Mouse (Mus musculus) MEL (cell line): ENCODE data around the gene Grm7. TPM values are rescaled to one million over a fixed set of nuclear protein-coding genes. Genes with fewer than 3 reads are reported as not detected.

ENCODE experiments used
- DNase-seq: peaks from one replicate; pipeline ENCODE4 v3.0.0; 2011; ENCODE audit warnings: low read depth, low spot score
- H3K27ac ChIP-seq: 2 replicates; pipeline ENCODE4 v1.5.1; 2012; ENCODE audit warnings: low read depth, mild to moderate bottlenecking, control low read depth, low read length, moderate library complexity; ENCODE audit not compliant: control insufficient read depth
- H3K27me3 ChIP-seq, 2 experiments: fragments of 150-350 bp in 1 of 2; sonication (generic) in 1 of 2; 2 replicates each; pipeline ENCODE4 v1.6.1; 2012; ENCODE audit warnings: low read length in 2 of 2, mild to moderate bottlenecking in 2 of 2, improper control_type of control experiment in 1 of 2, moderate library complexity in 1 of 2; ENCODE audit not compliant: insufficient read depth in 2 of 2, control insufficient read depth in 1 of 2
- H3K36me3 ChIP-seq, 2 experiments: 2 replicates each; pipeline ENCODE4 v1.6.1; 2012 to 2014; ENCODE audit warnings: low read length in 2 of 2, improper control_type of control experiment in 1 of 2, inconsistent platforms in 1 of 2, mild to moderate bottlenecking in 1 of 2; ENCODE audit not compliant: insufficient read depth in 2 of 2, control insufficient read depth in 1 of 2
- H3K4me1 ChIP-seq, 2 experiments: fragments of 150-350 bp in 1 of 2; sonication (generic) in 1 of 2; 2 replicates each; pipeline ENCODE4 v1.6.1; 2012; ENCODE audit warnings: low read length in 2 of 2, improper control_type of control experiment in 1 of 2, mild to moderate bottlenecking in 1 of 2; ENCODE audit not compliant: insufficient read depth in 2 of 2, control insufficient read depth in 1 of 2
- H3K4me3 ChIP-seq, 2 experiments: fragments of 150-350 bp in 1 of 2; sonication (generic) in 1 of 2; 2 replicates each; pipeline ENCODE4 v1.5.1; 2012; ENCODE audit warnings: low read depth in 2 of 2, low read length in 2 of 2, mild to moderate bottlenecking in 2 of 2, moderate library complexity in 2 of 2, control low read depth in 1 of 2, improper control_type of control experiment in 1 of 2; ENCODE audit not compliant: control insufficient read depth in 1 of 2, insufficient read depth in 1 of 2
- H3K79me2 ChIP-seq: 2 replicates; pipeline ENCODE4 v1.6.1; 2012; ENCODE audit warnings: mild to moderate bottlenecking, low read length, moderate library complexity; ENCODE audit not compliant: control insufficient read depth, poor library complexity, insufficient read depth
- H3K9ac ChIP-seq: 2 replicates; pipeline ENCODE4 v1.6.1; 2012; ENCODE audit warnings: low read depth, mild to moderate bottlenecking, control low read depth, low read length, moderate library complexity; ENCODE audit not compliant: control insufficient read depth, poor library complexity, severe bottlenecking
- H3K9me3 ChIP-seq: fragments of 150-350 bp; sonication (generic); replicated peaks from 2 replicates; pipeline ENCODE4 v1.6.1; 2012; ENCODE audit warnings: mild to moderate bottlenecking, low read length, improper control_type of control experiment, moderate library complexity; ENCODE audit not compliant: insufficient read depth
- CHD1 ChIP-seq: IDR thresholded peaks from 2 replicates; pipeline ENCODE4 v1.6.1; 2012; ENCODE audit warnings: low read depth, mild to moderate bottlenecking, inconsistent platforms, low read length, improper control_type of control experiment
- CHD2 ChIP-seq: IDR thresholded peaks from 2 replicates; pipeline ENCODE4 v1.6.1; 2011; ENCODE audit warnings: low read length, improper control_type of control experiment
- ETS1 ChIP-seq: IDR thresholded peaks from 2 replicates; pipeline ENCODE4 v1.6.1; 2012; ENCODE audit warnings: low read depth, mild to moderate bottlenecking, inconsistent platforms, low read length, improper control_type of control experiment, moderate library complexity
- HCFC1 ChIP-seq: IDR thresholded peaks from 2 replicates; pipeline ENCODE4 v1.6.1; 2012; ENCODE audit warnings: low read depth, mild to moderate bottlenecking, inconsistent platforms, low read length, improper control_type of control experiment, moderate library complexity
- JUND ChIP-seq: IDR thresholded peaks from 2 replicates; pipeline ENCODE4 v1.6.1; 2011; ENCODE audit warnings: low read depth, mild to moderate bottlenecking, improper control_type of control experiment, low read length
- KAT2A ChIP-seq: conservative IDR thresholded peaks from 2 replicates; pipeline ENCODE4 v1.6.1; 2012; ENCODE audit warnings: low read depth, low read length, improper control_type of control experiment, inconsistent platforms
- MAFK ChIP-seq: IDR thresholded peaks from 2 replicates; pipeline ENCODE4 v1.6.1; 2011; ENCODE audit warnings: low read depth, mild to moderate bottlenecking, low read length, improper control_type of control experiment, borderline replicate concordance
- MAX ChIP-seq: IDR thresholded peaks from 2 replicates; pipeline ENCODE4 v1.6.1; 2011; ENCODE audit warnings: low read length, improper control_type of control experiment
- MAZ ChIP-seq: IDR thresholded peaks from 2 replicates; pipeline ENCODE4 v1.6.1; 2012; ENCODE audit warnings: low read depth, mild to moderate bottlenecking, inconsistent platforms, low read length, improper control_type of control experiment
- MYB ChIP-seq: IDR thresholded peaks from 2 replicates; pipeline ENCODE4 v1.6.1; 2011; ENCODE audit warnings: mild to moderate bottlenecking, low read depth, low read length, improper control_type of control experiment
- NELFE ChIP-seq: IDR thresholded peaks from 2 replicates; pipeline ENCODE4 v1.6.1; 2011; ENCODE audit warnings: low read depth, low read length, improper control_type of control experiment
- NRF1 ChIP-seq: IDR thresholded peaks from 2 replicates; pipeline ENCODE4 v1.6.1; 2014; ENCODE audit warnings: low read depth, mild to moderate bottlenecking, inconsistent platforms, low read length, improper control_type of control experiment, moderate library complexity; ENCODE audit not compliant: poor library complexity, insufficient read depth, severe bottlenecking
- POLR2A ChIP-seq, 2 experiments: IDR thresholded peaks; 2 replicates each; pipeline ENCODE4 v1.6.1; 2011 to 2012; ENCODE audit warnings: low read length in 2 of 2, mild to moderate bottlenecking in 2 of 2, control low read depth in 1 of 2, improper control_type of control experiment in 1 of 2, low read depth in 1 of 2, moderate library complexity in 1 of 2; ENCODE audit not compliant: control insufficient read depth in 1 of 2, insufficient read depth in 1 of 2, poor library complexity in 1 of 2
- POLR2AphosphoS5 ChIP-seq: IDR thresholded peaks from 2 replicates; pipeline ENCODE4 v1.6.1; 2012; ENCODE audit warnings: low read depth, borderline replicate concordance, mild to moderate bottlenecking, inconsistent platforms, low read length, moderate library complexity, mixed read lengths
- RAD21 ChIP-seq: IDR thresholded peaks from 2 replicates; pipeline ENCODE4 v1.6.1; 2011; ENCODE audit warnings: mild to moderate bottlenecking, low read depth, low read length, improper control_type of control experiment
- SIN3A ChIP-seq: IDR thresholded peaks from 2 replicates; pipeline ENCODE4 v1.6.1; 2012; ENCODE audit warnings: low read length, improper control_type of control experiment, inconsistent platforms
- SMC3 ChIP-seq: IDR thresholded peaks from 2 replicates; pipeline ENCODE4 v1.6.1; 2011; ENCODE audit warnings: low read depth, low read length, improper control_type of control experiment
- USF1 ChIP-seq: IDR thresholded peaks from 2 replicates; pipeline ENCODE4 v1.6.1; 2014; ENCODE audit warnings: low read depth, mild to moderate bottlenecking, inconsistent platforms, low read length, improper control_type of control experiment, moderate library complexity
- USF2 ChIP-seq, 2 experiments: IDR thresholded peaks; 2 replicates each; pipeline ENCODE4 v1.6.1; 2011 to 2012; ENCODE audit warnings: improper control_type of control experiment in 2 of 2, low read length in 2 of 2, borderline replicate concordance in 1 of 2, inconsistent platforms in 1 of 2, low read depth in 1 of 2, mild to moderate bottlenecking in 1 of 2; ENCODE audit not compliant: insufficient read depth in 1 of 2
- ZMIZ1 ChIP-seq: IDR thresholded peaks from 2 replicates; pipeline ENCODE4 v1.6.1; 2012; ENCODE audit warnings: low read depth, mild to moderate bottlenecking, inconsistent platforms, low read length, improper control_type of control experiment, moderate library complexity
- polyA plus RNA-seq, 2 experiments: library from polyadenylated mRNA; stranded (reverse) in 1 of 2; unstranded in 1 of 2; fragments of >175 nt in 1 of 2; fragments of >200 nt in 1 of 2; gene quantifications; 2 replicates each; pipeline versions ENCODE4 v1.2.1 to v1.2.4; 2012; ENCODE audit warnings: low replicate concordance in 2 of 2, low read depth in 1 of 2; ENCODE audit not compliant: insufficient read length in 2 of 2, insufficient read depth in 1 of 2, missing spikeins in 1 of 2
- total RNA-seq: library from RNA; depleted of rRNA; stranded (reverse); fragments of 300-350 nt; gene quantifications from 2 replicates; pipeline ENCODE4 v1.2.3, GENCODE M21; 2012

Gene Grm7
- total and polyA plus RNA-seq, 3 experiments: not detected

DNA sequence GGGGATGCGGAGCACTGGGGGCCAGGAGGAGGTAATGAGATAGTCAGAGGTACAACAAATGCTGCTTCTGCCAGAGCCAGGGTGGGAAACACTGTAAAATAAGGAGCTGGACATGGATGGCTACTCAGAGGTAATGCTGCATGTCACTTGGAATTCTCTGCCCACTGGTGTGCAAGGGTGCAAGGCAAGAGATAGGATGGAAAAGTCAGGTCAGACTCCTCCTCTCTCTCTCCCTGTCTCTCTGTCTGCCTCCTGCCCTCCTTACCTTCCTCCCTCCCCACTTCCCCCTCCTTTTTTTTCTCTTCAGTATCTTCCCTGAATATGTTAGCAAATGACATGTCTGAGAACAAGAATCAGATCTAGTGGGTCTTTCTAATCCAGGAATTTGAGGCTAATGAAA lies 3.8 kb downstream of the Grm7 start:
- TF ChIP-seq MYB: no peak
- TF ChIP-seq CHD1: no peak
- no peak for TF ChIP-seq ETS1
- no peak for TF ChIP-seq ZMIZ1
- no peak for TF ChIP-seq MAFK
- no peak for TF ChIP-seq USF1
- no peak for TF ChIP-seq CHD2
- no peak for TF ChIP-seq MAX
- TF ChIP-seq RAD21: no peak
- no peak for TF ChIP-seq JUND
- TF ChIP-seq, all 39 proteins: peak for 0
- Histone ChIP-seq H3K9ac (no peak overlapping the region), H3K36me3 (no peaks in the 10 kb centered on the region), H3K79me2 (no peaks in the 10 kb centered on the region), H3K27me3 (no peaks in the 10 kb centered on the region), H3K27ac (no peak overlapping the region), H3K4me1 (no peaks in the 10 kb centered on the region), H3K9me3 (no peaks in the 10 kb centered on the region), H3K4me3 (no peak overlapping the region)
- no peak for DNase-seq

DNA sequence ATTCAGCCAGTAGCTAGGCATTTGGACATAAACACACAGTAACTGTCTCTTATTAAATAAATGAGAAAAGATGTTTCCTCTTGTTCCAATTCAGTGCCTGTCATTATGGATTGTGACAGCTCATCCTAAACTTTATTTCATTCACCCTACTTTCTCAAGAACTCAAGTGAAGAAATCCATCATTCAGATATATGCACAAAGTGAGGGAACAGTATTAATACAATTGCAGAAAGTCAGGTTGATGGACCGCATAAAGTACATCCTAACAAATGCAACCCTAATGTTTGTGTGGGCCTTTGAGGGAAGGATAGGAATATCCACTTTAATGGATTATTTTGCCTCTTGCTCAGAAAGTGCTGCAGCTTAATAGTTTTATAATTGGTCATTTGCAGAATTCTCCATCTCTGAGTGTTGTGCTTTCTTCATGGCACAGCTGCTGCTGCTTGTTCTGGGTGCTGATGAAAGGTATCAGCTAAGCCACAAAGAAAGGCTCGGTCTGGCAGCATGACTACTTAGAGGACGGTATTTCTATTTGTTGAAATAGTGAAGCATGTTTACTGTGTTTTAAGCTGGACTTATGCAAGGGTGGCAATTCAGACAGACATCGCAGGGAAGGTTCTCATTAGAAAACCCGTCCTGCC lies 8.1 kb downstream of the Grm7 start:
- Histone ChIP-seq H3K4me3 (no peak overlapping the region), H3K4me1 (no peaks in the 10 kb centered on the region), H3K27me3 (no peaks in the 10 kb centered on the region), H3K27ac (no peak overlapping the region), H3K36me3 (no peaks in the 10 kb centered on the region), H3K9ac (no peak overlapping the region), H3K79me2 (no peaks in the 10 kb centered on the region), H3K9me3 (no peaks in the 10 kb centered on the region)
- TF ChIP-seq POLR2A (IDR thresholded peaks at IDR 0.05; ENCODE audit: control insufficient read depth in 1 of 2, insufficient read depth in 1 of 2, low read depth in 1 of 2, low read length in 2 of 2, poor library complexity in 1 of 2) (no peak), SIN3A (no peak), SMC3 (no peak), MAZ (no peak), NRF1 (no peak), ZMIZ1 (no peak), KAT2A (no peak), NELFE (no peak), JUND (no peak), POLR2AphosphoS5 (no peak), HCFC1 (no peak), USF2 (IDR thresholded peaks at IDR 0.05; ENCODE audit: borderline replicate concordance in 1 of 2, insufficient read depth in 1 of 2, low read depth in 1 of 2, low read length in 2 of 2) (no peak)
- no peak for DNase-seq
